Mouse (Mus musculus): ENCODE results near the gene 1300017J02Rik. TPM values are rescaled to one million over a fixed set of nuclear protein-coding genes. Genes with fewer than 3 reads are reported as not detected.

Gene 1300017J02Rik
- polyA plus RNA-seq, 1 experiment from 2014 or later = not detected

- no peaks in the 10 kb centered on the region for H3K79me2 ChIP-seq (ENCODE audit: inconsistent target)
- H3K27ac ChIP-seq = no peak overlapping the region
- no peak overlapping the region for H3K4me3 ChIP-seq (ENCODE audit: inconsistent target)
- 94% methylated on average over 2 of the region's 2 CpGs for WGBS (ENCODE audit: missing documents)
- no peaks in the 10 kb centered on the region for H3K36me3 ChIP-seq (ENCODE audit: inconsistent target)
Observed at GRCm38 (mm10) chr9:103294507-103294906, 10.4 kb downstream of the 1300017J02Rik start.

GRCm38 (mm10) chr9:103288489-103289180, 16.2 kb downstream of the 1300017J02Rik start:
- Histone ChIP-seq H3K36me3 (ENCODE audit: inconsistent target) (no peaks in the 10 kb centered on the region), H3K4me3 (ENCODE audit: inconsistent target) (no peak overlapping the region), H3K79me2 (ENCODE audit: inconsistent target) (no peaks in the 10 kb centered on the region), H3K27ac (no peak overlapping the region)
- 95% methylated on average over 13 of the region's 13 CpGs for WGBS (ENCODE audit: missing documents)

- H3K79me2 ChIP-seq (ENCODE audit: inconsistent target) = no peaks in the 10 kb centered on the region
- no peak overlapping the region for H3K27ac ChIP-seq
- no peak overlapping the region for H3K4me3 ChIP-seq (ENCODE audit: inconsistent target)
- no peaks in the 10 kb centered on the region for H3K36me3 ChIP-seq (ENCODE audit: inconsistent target)
- WGBS (ENCODE audit: missing documents) = 92% methylated on average over 19 of the region's 19 CpGs
Observed at GRCm38 (mm10) chr9:103287840-103288488, 16.9 kb downstream of the 1300017J02Rik start.

- Histone ChIP-seq H3K36me3 (ENCODE audit: inconsistent target) (no peaks in the 10 kb centered on the region), H3K27ac (no peak overlapping the region), H3K4me3 (ENCODE audit: inconsistent target) (no peak overlapping the region), H3K79me2 (ENCODE audit: inconsistent target) (no peaks in the 10 kb centered on the region)
- WGBS (ENCODE audit: missing documents) = 81% methylated on average over 13 of the region's 13 CpGs
Observed at GRCm38 (mm10) chr9:103286901-103287422, 17.9 kb downstream of the 1300017J02Rik start.

- WGBS (ENCODE audit: missing documents) = 35% methylated on average over 4 of the region's 4 CpGs
- Histone ChIP-seq H3K79me2 (ENCODE audit: inconsistent target) (no peaks in the 10 kb centered on the region), H3K36me3 (ENCODE audit: inconsistent target) (no peaks in the 10 kb centered on the region), H3K27ac (no peak overlapping the region), H3K4me3 (ENCODE audit: inconsistent target) (no peak overlapping the region)
Observed at GRCm38 (mm10) chr9:103286396-103286795, 18.5 kb downstream of the 1300017J02Rik start.

- Histone ChIP-seq H3K36me3 (ENCODE audit: inconsistent target) (no peaks in the 10 kb centered on the region), H3K27ac (no peak overlapping the region), H3K79me2 (ENCODE audit: inconsistent target) (no peaks in the 10 kb centered on the region), H3K4me3 (ENCODE audit: inconsistent target) (no peak overlapping the region)
- WGBS (ENCODE audit: missing documents) = 94% methylated on average over 6 of the region's 6 CpGs
Observed at GRCm38 (mm10) chr9:103276876-103277275, 28.0 kb downstream of the 1300017J02Rik start.

- no peak overlapping the region for H3K27ac ChIP-seq
- H3K36me3 ChIP-seq (ENCODE audit: inconsistent target) = no peaks in the 10 kb centered on the region
- WGBS (ENCODE audit: missing documents) = 81% methylated on average over 1 of the region's 1 CpGs
- H3K4me3 ChIP-seq (ENCODE audit: inconsistent target) = no peak overlapping the region
- no peaks in the 10 kb centered on the region for H3K79me2 ChIP-seq (ENCODE audit: inconsistent target)
Observed at GRCm38 (mm10) chr9:103275676-103276075, 29.2 kb downstream of the 1300017J02Rik start.

GRCm38 (mm10) chr9:103274819-103275218, 30.1 kb downstream of the 1300017J02Rik start:
- no peak overlapping the region for H3K27ac ChIP-seq
- no peaks in the 10 kb centered on the region for H3K79me2 ChIP-seq (ENCODE audit: inconsistent target)
- 77% methylated on average over 8 of the region's 8 CpGs for WGBS (ENCODE audit: missing documents)
- H3K36me3 ChIP-seq (ENCODE audit: inconsistent target) = no peaks in the 10 kb centered on the region
- H3K4me3 ChIP-seq (ENCODE audit: inconsistent target) = no peak overlapping the region

GRCm38 (mm10) chr9:103271104-103271503, 33.8 kb downstream of the 1300017J02Rik start:
- Histone ChIP-seq H3K36me3 (ENCODE audit: inconsistent target) (no peaks in the 10 kb centered on the region), H3K79me2 (ENCODE audit: inconsistent target) (no peaks in the 10 kb centered on the region), H3K27ac (no peak overlapping the region), H3K4me3 (ENCODE audit: inconsistent target) (no peak overlapping the region)
- 80% methylated on average over 4 of the region's 4 CpGs for WGBS (ENCODE audit: missing documents)

- Histone ChIP-seq H3K79me2 (ENCODE audit: inconsistent target) (no peaks in the 10 kb centered on the region), H3K36me3 (ENCODE audit: inconsistent target) (no peaks in the 10 kb centered on the region), H3K27ac (no peak overlapping the region), H3K4me3 (ENCODE audit: inconsistent target) (no peak overlapping the region)
- 91% methylated on average over 3 of the region's 4 CpGs for WGBS (ENCODE audit: missing documents)
Observed at GRCm38 (mm10) chr9:103265778-103266177, 39.1 kb downstream of the 1300017J02Rik start.

- Histone ChIP-seq H3K27ac (no peak overlapping the region), H3K36me3 (ENCODE audit: inconsistent target) (no peaks in the 10 kb centered on the region), H3K4me3 (ENCODE audit: inconsistent target) (no peak overlapping the region), H3K79me2 (ENCODE audit: inconsistent target) (no peaks in the 10 kb centered on the region)
- WGBS (ENCODE audit: missing documents) = 90% methylated on average over 5 of the region's 5 CpGs
Observed at GRCm38 (mm10) chr9:103252906-103253305, 52.0 kb downstream of the 1300017J02Rik start.

- H3K36me3 ChIP-seq (ENCODE audit: inconsistent target) = no peaks in the 10 kb centered on the region
- H3K79me2 ChIP-seq (ENCODE audit: inconsistent target) = no peaks in the 10 kb centered on the region
- no peak overlapping the region for H3K4me3 ChIP-seq (ENCODE audit: inconsistent target)
- H3K27ac ChIP-seq = no peak overlapping the region
- WGBS (ENCODE audit: missing documents) = 68% methylated on average over 4 of the region's 4 CpGs
Observed at GRCm38 (mm10) chr9:103248618-103249017, 56.3 kb downstream of the 1300017J02Rik start.

GRCm38 (mm10) chr9:103246526-103247168, 58.2 kb downstream of the 1300017J02Rik start:
- WGBS (ENCODE audit: missing documents) = 90% methylated on average over 8 of the region's 8 CpGs
- Histone ChIP-seq H3K4me3 (ENCODE audit: inconsistent target) (no peak overlapping the region), H3K27ac (no peak overlapping the region), H3K36me3 (ENCODE audit: inconsistent target) (no peaks in the 10 kb centered on the region), H3K79me2 (ENCODE audit: inconsistent target) (no peaks in the 10 kb centered on the region)

- no peaks in the 10 kb centered on the region for H3K79me2 ChIP-seq (ENCODE audit: inconsistent target)
- H3K36me3 ChIP-seq (ENCODE audit: inconsistent target) = no peaks in the 10 kb centered on the region
- no peak overlapping the region for H3K27ac ChIP-seq
- no peak overlapping the region for H3K4me3 ChIP-seq (ENCODE audit: inconsistent target)
- 98% methylated on average over 4 of the region's 4 CpGs for WGBS (ENCODE audit: missing documents)
Observed at GRCm38 (mm10) chr9:103243640-103244039, 61.2 kb downstream of the 1300017J02Rik start.

GRCm38 (mm10) chr9:103241206-103241605, 63.7 kb downstream of the 1300017J02Rik start:
- WGBS (ENCODE audit: missing documents) = 93% methylated on average over 2 of the region's 2 CpGs
- H3K27ac ChIP-seq = no peak overlapping the region
- no peaks in the 10 kb centered on the region for H3K79me2 ChIP-seq (ENCODE audit: inconsistent target)
- no peak overlapping the region for H3K4me3 ChIP-seq (ENCODE audit: inconsistent target)
- no peaks in the 10 kb centered on the region for H3K36me3 ChIP-seq (ENCODE audit: inconsistent target)
